Mouse (Mus musculus): Measurements from ENCODE around the gene Csk. TPM values are rescaled to one million over a fixed set of nuclear protein-coding genes. Genes with fewer than 3 reads are reported as not detected.

The Csk gene
- polyA plus RNA-seq, 1 experiment from 2014 or later, result 36.8 TPM

- H3K27ac ChIP-seq, result no peak overlapping the region
- H3K4me3 ChIP-seq, result no peak overlapping the region
- H3K9ac ChIP-seq, result no peak overlapping the region
- H3K4me2 ChIP-seq, result no peak overlapping the region
- WGBS, result 61% methylated on average over 3 of the region's 3 CpGs
- H3K36me3 ChIP-seq (replicated peaks), result no peaks in the 10 kb centered on the region
- peaks cover 9% of the 10 kb centered on the region; the same call in 1 of the 2 replicates for H3K27me3 ChIP-seq (replicated peaks)
- H3K4me1 ChIP-seq, result peaks cover 23% of the 10 kb centered on the region
- H3K9me3 ChIP-seq, result no peaks in the 10 kb centered on the region
- no peak for ATAC-seq (replicated peaks)
These were observed 43.6 kb downstream of the Csk start for GRCm38 (mm10) chr9:57609803-57610202.

- WGBS, result 3% methylated on average over 24 of the region's 24 CpGs
- Histone ChIP-seq H3K9me3 (no peaks in the 10 kb centered on the region), H3K4me2 (peak within 1 kb of the TSS; percentile 52), H3K36me3 (replicated peaks) (no peaks in the 10 kb centered on the region), H3K4me3 (peak within 1 kb of the TSS; percentile 21), H3K27me3 (replicated peaks) (peaks cover 9% of the 10 kb centered on the region; the same call in 1 of the 2 replicates), H3K27ac (no peak within 1 kb of the TSS), H3K9ac (peak within 1 kb of the TSS; percentile 3; the same call in 1 of the 2 replicates), H3K4me1 (peaks cover 23% of the 10 kb centered on the region)
- peak; percentile 51; the same call in 1 of the 2 replicates for ATAC-seq (replicated peaks)
These were observed 47.1 kb downstream of the Csk start, which contains the start of gene Cplx3 for GRCm38 (mm10) chr9:57606139-57606851. Gene Cplx3 (minus strand): TSS chr9:57606281.

- Histone ChIP-seq H3K4me1 (peaks cover 22% of the 10 kb centered on the region), H3K9ac (no peak overlapping the region), H3K36me3 (replicated peaks) (no peaks in the 10 kb centered on the region), H3K9me3 (no peaks in the 10 kb centered on the region), H3K27me3 (replicated peaks) (peaks cover 9% of the 10 kb centered on the region; the same call in 1 of the 2 replicates), H3K4me3 (no peak overlapping the region), H3K27ac (no peak overlapping the region), H3K4me2 (no peak overlapping the region)
- 9% methylated on average over 9 of the region's 9 CpGs for WGBS
- ATAC-seq (replicated peaks), result no peak
These were observed 47.9 kb downstream of the Csk start for GRCm38 (mm10) chr9:57605503-57605902.

- ATAC-seq (replicated peaks), result no peak
- Histone ChIP-seq H3K4me1 (peaks cover 21% of the 10 kb centered on the region), H3K36me3 (replicated peaks) (no peaks in the 10 kb centered on the region), H3K9ac (no peak overlapping the region), H3K27ac (no peak overlapping the region), H3K4me2 (no peak overlapping the region), H3K4me3 (no peak overlapping the region), H3K9me3 (no peaks in the 10 kb centered on the region), H3K27me3 (replicated peaks) (peaks cover 9% of the 10 kb centered on the region; the same call in 1 of the 2 replicates)
- WGBS, result 64% methylated on average over 4 of the region's 4 CpGs
These were observed 48.6 kb downstream of the Csk start for GRCm38 (mm10) chr9:57604875-57605274.

- H3K4me2 ChIP-seq, result no peak overlapping the region
- ATAC-seq (replicated peaks), result no peak
- no peak overlapping the region for H3K9ac ChIP-seq
- H3K36me3 ChIP-seq (replicated peaks), result no peaks in the 10 kb centered on the region
- peaks cover 7% of the 10 kb centered on the region; the same call in 1 of the 2 replicates for H3K27me3 ChIP-seq (replicated peaks)
- H3K4me1 ChIP-seq, result peaks cover 32% of the 10 kb centered on the region
- no peaks in the 10 kb centered on the region for H3K9me3 ChIP-seq
- WGBS, result 76% methylated on average over 8 of the region's 8 CpGs
- H3K27ac ChIP-seq, result no peak overlapping the region
- no peak overlapping the region for H3K4me3 ChIP-seq
These were observed 51.3 kb downstream of the Csk start for GRCm38 (mm10) chr9:57602098-57602497.

GRCm38 (mm10) chr9:57601353-57601706, 52.1 kb downstream of the Csk start:
- no peak for ATAC-seq (replicated peaks)
- 56% methylated on average over 2 of the region's 2 CpGs for WGBS

GRCm38 (mm10) chr9:57600620-57601352, 52.6 kb downstream of the Csk start:
- Histone ChIP-seq H3K4me2 (no peak overlapping the region), H3K27me3 (replicated peaks) (no peaks in the 10 kb centered on the region; the same call in 1 of the 2 replicates), H3K9me3 (no peaks in the 10 kb centered on the region), H3K4me3 (no peak overlapping the region), H3K9ac (no peak overlapping the region), H3K4me1 (peaks cover 23% of the 10 kb centered on the region), H3K27ac (no peak overlapping the region), H3K36me3 (replicated peaks) (no peaks in the 10 kb centered on the region; the same call in 1 of the 2 replicates)
- no peak for ATAC-seq (replicated peaks)
- WGBS, result 10% methylated on average over 3 of the region's 3 CpGs

More at GRCm38 (mm10) chr9:57601353-57601706, 52.1 kb downstream of the Csk start:
- Histone ChIP-seq H3K9me3 (no peaks in the 10 kb centered on the region), H3K4me2 (no peak overlapping the region), H3K4me1 (peaks cover 29% of the 10 kb centered on the region), H3K9ac (no peak overlapping the region), H3K27ac (no peak overlapping the region), H3K27me3 (replicated peaks) (no peaks in the 10 kb centered on the region; the same call in 1 of the 2 replicates), H3K4me3 (no peak overlapping the region), H3K36me3 (replicated peaks) (no peaks in the 10 kb centered on the region; the same call in 1 of the 2 replicates)

- peak; percentile 40; the same call in 1 of the 2 replicates for ATAC-seq (replicated peaks)
- Histone ChIP-seq H3K4me1 (peaks cover 17% of the 10 kb centered on the region), H3K9me3 (no peaks in the 10 kb centered on the region), H3K27me3 (replicated peaks) (no peaks in the 10 kb centered on the region), H3K36me3 (replicated peaks) (peaks cover 7% of the 10 kb centered on the region), H3K9ac (no peak overlapping the region), H3K27ac (no peak overlapping the region), H3K4me2 (no peak overlapping the region), H3K4me3 (no peak overlapping the region)
- 32% methylated on average over 8 of the region's 8 CpGs for WGBS
These were observed 54.4 kb downstream of the Csk start for GRCm38 (mm10) chr9:57598851-57599563.

- ATAC-seq (replicated peaks), result no peak
- H3K9me3 ChIP-seq, result no peaks in the 10 kb centered on the region
- no peak overlapping the region for H3K27ac ChIP-seq
- no peak overlapping the region for H3K4me2 ChIP-seq
- no peaks in the 10 kb centered on the region for H3K27me3 ChIP-seq (replicated peaks)
- H3K4me3 ChIP-seq, result no peak overlapping the region
- H3K9ac ChIP-seq, result no peak overlapping the region
- peaks cover 17% of the 10 kb centered on the region for H3K4me1 ChIP-seq
- WGBS, result 20% methylated on average over 4 of the region's 4 CpGs
- H3K36me3 ChIP-seq (replicated peaks), result peaks cover 15% of the 10 kb centered on the region
These were observed 55.5 kb downstream of the Csk start for GRCm38 (mm10) chr9:57597929-57598382.

- Histone ChIP-seq H3K4me1 (peaks cover 17% of the 10 kb centered on the region), H3K9me3 (no peaks in the 10 kb centered on the region), H3K4me2 (no peak overlapping the region), H3K9ac (no peak overlapping the region), H3K27me3 (replicated peaks) (no peaks in the 10 kb centered on the region), H3K4me3 (no peak overlapping the region), H3K36me3 (replicated peaks) (peaks cover 15% of the 10 kb centered on the region), H3K27ac (no peak overlapping the region)
- ATAC-seq (replicated peaks), result no peak
- 85% methylated on average over 8 of the region's 8 CpGs for WGBS
These were observed 56.2 kb downstream of the Csk start for GRCm38 (mm10) chr9:57597265-57597664.

- no peak overlapping the region for H3K4me2 ChIP-seq
- H3K4me3 ChIP-seq, result no peak overlapping the region
- H3K27me3 ChIP-seq (replicated peaks), result no peaks in the 10 kb centered on the region
- H3K36me3 ChIP-seq (replicated peaks), result peaks cover 15% of the 10 kb centered on the region
- no peak overlapping the region for H3K9ac ChIP-seq
- H3K9me3 ChIP-seq, result no peaks in the 10 kb centered on the region
- 73% methylated on average over 9 of the region's 9 CpGs for WGBS
- no peak for ATAC-seq (replicated peaks)
- H3K27ac ChIP-seq, result no peak overlapping the region
- peaks cover 16% of the 10 kb centered on the region for H3K4me1 ChIP-seq
These were observed 59.3 kb downstream of the Csk start for GRCm38 (mm10) chr9:57594174-57594509.

All from midbrain, embryonic 15.5 days (tissue).